Mouse (Mus musculus) testis, adult 2 months (tissue): ENCODE data around the gene Tmem186.

Source experiments
- CTCF ChIP-seq: fragments of 200-500 bp; IDR thresholded peaks from 2 replicates; pipeline ENCODE4 v1.5.1; 2012; ENCODE audit warnings: low read depth, mild to moderate bottlenecking, inconsistent platforms, low read length, moderate library complexity; ENCODE audit not compliant: control insufficient read depth, insufficient read depth, insufficient replicate concordance
- POLR2A ChIP-seq: fragments of 200-500 bp; IDR thresholded peaks from 2 replicates; pipeline ENCODE4 v1.6.1; 2012; ENCODE audit warnings: low read depth, mild to moderate bottlenecking, inconsistent platforms, low read length, moderate library complexity; ENCODE audit not compliant: control insufficient read depth

DNA sequence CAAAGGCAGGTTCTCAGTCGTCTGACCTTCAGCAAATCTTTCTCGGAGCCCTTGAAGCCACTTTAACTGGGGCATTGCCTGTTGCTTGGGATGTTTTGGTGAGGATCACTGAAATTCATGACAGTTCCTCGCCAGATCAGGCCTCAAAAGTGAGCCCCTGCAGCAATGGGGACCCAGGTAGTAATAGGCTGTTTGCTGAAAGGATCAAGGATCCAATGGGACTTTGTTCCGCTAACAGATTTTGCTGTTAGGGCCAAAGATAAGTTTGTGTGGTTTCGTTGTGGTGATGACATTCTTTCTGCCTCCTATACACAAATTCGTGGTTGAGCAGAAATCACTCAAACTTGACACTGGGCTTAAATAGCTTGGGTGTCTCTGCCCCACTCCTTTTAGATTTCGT lies 619 bp upstream of the Tmem186 start:
- TF ChIP-seq POLR2A (no peak), CTCF (no peak)
